Mouse (Mus musculus): ENCODE data around the gene Man2a1.

Man2a1 gene

DNA sequence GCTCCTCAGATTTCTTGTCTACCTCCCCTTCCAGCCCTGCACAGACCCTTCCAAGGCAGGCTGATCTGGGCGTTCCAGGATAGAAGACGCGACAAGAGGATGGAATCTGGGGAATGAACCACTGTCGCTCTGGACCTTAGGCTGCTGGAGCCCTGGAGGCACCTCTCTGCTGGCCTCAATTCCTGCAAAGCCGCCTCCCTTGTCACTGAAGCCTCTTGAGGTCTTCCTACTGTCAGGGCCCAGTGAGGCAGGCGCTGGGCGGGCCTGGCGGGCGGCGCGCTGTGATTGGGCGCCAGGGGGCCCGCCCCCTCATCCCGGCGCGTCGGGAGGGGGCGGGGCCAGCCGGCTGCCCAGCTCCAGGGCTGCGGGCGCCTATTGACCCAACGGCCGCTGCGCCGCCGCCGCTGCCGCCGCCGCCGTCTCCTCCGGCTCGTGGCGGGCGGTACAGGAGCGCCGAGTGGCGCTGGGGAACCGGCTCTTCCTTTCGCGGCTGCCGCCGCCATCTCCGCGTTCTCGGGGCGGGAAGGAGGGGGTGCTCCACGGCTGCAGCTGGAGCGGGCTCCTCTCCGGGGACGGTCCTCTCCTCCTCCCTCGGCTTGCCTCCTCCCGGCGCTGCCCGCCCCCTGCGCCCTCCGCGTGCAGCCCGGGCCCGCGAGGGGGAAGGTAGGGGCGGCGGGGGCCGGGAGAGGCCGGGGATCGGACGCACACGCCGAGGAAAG, at the start of gene Man2a1:
Man2a1 (plus strand) TSS at position 365 of the 719 bp plus-strand sequence.
- in situ Hi-C loops (cut with MboI): loop anchor here (10.0 kb wide), 1 partner anchor 154 kb away; no protein-coding TSS in a partner anchor

DNA sequence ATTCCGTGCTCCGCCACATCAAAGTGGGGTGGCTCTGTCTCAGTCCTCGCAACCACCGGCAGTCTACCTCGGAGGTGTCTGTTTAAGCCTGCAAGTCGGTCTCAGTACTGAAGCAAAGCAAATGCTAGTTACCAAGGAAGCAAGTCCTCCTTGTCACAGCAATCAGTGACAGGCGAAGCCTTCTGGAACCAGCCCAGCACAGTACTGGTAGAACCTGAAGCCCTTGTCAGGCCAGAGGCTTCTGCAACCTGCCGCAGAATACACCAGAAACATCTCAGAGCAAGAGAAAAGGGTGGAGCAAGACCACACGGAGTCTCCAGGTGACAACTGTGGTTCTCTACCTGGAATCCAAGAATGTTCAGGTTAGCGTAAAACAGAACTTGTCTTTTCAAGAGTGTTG, 47.2 kb upstream of the Man2a1 start:
- in situ Hi-C loops (cut with MboI): no loop called here

- in situ Hi-C loops (cut with MboI): no loop called here
These were observed 45.6 kb upstream of the Man2a1 start for GRCm38 (mm10) chr17:64554901-64555300.

GRCm38 (mm10) chr17:64556661-64557445, 43.7 kb upstream of the Man2a1 start:
- in situ Hi-C loops (cut with MboI): no loop called here

DNA sequence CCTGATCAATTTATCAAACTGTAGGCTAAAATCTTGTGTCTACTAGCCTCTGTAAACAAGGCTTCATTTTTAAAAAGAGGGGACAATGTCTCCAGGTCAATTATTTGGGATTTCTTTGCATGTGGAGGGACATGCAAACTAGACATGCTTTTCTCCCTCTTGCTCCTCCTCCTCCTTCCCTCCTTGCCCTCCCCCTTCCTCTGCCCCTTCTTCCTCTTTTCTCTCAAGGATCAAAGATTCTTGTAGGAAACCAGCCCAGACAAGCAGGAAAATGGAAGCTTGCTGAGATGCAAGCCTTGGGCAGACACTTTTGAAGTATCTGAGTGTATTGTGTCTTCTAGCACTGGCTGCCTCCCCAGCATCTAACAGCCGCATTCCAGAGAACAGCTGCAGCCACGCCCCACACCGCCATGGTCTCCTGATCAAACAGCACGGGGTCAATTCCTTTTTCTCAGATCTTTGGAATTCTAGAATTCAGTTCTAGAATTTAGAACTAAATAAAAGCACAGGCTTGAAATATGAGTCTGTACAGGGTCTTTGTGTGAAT, 41.5 kb upstream of the Man2a1 start:
- in situ Hi-C loops (cut with MboI): no loop called here

GRCm38 (mm10) chr17:64566435-64566834, 34.1 kb upstream of the Man2a1 start:
- in situ Hi-C loops (cut with MboI): no loop called here

- in situ Hi-C loops (cut with MboI): no loop called here
These were observed 33.0 kb upstream of the Man2a1 start for GRCm38 (mm10) chr17:64567546-64567945.

DNA sequence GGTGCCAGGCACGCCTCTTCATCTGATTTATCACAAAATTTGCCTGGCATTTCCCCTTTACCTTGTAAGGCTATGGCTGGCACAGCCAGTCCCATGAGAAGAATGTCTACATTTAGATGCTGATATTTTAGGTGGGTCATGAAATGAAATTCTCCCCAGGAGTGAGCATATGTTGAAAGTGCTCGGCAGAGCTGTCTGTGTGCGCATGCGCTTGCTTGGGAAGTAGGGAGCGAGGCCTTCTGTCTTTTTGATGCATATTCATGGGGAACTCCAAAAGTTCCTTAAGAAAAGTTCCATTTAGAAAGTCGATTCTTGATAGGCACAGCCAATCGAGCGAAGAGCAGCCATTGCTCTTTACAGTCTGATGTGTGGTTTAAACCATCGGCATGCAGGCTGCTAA, 26.6 kb upstream of the Man2a1 start:
- in situ Hi-C loops (cut with MboI): no loop called here

GRCm38 (mm10) chr17:64575240-64575639, 25.3 kb upstream of the Man2a1 start:
- in situ Hi-C loops (cut with MboI): loop anchor here (25.0 kb wide), 1 partner anchor 238 kb away; the partner anchor contains the start of gene Pja2

DNA sequence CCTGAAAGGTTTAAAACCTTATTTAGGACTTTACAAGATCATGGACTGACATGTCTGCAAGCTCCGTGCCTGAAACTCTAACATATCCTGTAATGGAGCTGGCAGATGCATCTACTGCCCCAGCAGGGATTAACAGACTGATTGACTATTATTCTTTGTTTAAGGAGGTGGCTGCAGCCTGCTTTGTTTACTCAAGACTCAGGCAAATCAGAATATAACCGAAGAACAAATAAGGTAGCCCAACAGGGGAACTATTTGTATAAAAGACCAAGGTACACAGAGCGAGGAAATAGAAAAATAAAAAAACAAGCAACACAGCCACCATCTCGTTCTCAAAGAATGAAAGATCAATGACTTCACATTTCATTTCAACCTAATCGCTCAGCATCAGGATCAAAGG, 23.1 kb upstream of the Man2a1 start:
- in situ Hi-C loops (cut with MboI): loop anchor here (25.0 kb wide), 1 partner anchor 240 kb away; the partner anchor contains the start of gene Pja2

DNA sequence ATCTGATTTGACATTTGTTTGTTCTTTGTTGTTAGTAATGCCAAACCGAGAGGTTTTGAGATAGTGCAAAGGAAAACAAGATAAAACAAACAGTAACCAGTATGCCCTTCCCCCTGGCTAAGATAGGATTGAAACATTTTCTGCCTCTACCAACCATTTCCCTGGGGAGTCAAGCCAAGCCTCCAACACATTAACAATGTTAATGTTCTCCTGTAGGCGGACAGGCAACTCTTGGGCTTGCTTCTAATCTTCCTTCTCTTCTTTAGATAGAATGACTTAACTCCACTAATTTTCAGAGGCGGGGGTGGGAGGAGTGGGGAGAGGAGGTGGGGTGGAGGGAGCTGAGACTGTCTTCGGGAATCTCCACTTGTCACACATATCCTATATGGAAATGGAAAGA, 22.2 kb upstream of the Man2a1 start:
- in situ Hi-C loops (cut with MboI): loop anchor here (25.0 kb wide), 1 partner anchor 241 kb away; the partner anchor contains the start of gene Pja2

DNA sequence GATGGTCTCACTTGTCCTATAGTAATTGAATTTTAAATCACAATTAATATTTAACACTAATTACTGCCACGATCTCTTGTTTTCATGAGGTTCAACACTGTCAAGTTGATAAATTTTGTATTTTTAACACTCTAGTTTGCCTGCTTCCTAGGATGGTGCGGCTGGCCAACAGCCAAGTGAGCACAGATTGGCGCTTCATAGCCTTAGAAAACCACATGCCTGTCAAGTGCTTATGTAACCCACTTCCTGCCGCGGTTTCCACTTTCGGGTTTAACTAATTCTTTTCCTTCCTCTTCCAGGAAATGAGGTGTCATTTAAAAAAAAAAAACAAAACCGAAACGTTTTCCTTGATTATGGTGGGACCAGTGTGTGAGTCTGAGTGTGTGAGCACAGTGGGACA, 20.8 kb upstream of the Man2a1 start:
- in situ Hi-C loops (cut with MboI): loop anchor here (25.0 kb wide), 1 partner anchor 242 kb away; the partner anchor contains the start of gene Pja2

DNA sequence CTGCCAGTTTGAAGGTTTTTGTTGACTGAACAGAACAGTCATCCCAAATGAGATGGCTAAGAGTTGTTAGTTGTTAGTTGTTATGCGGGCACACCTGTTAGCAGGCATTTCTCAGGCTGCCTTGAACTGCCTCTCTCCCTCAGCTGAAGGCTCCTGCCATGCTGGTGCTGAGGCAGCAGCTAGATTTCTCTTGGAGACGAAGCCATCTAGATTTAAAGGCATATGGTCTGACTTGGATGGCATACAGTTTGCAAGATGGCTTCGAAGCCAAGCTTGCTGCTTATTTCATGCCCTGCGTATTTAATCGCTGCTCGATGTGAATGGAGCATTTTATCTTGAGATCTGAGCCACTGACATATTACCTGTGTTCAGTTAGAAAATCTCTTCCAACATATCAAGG, 19.4 kb upstream of the Man2a1 start:
- in situ Hi-C loops (cut with MboI): loop anchor here (25.0 kb wide), 1 partner anchor 244 kb away; the partner anchor contains the start of gene Pja2

- in situ Hi-C loops (cut with MboI): loop anchor here (25.0 kb wide), 1 partner anchor 245 kb away; the partner anchor contains the start of gene Pja2
These were observed 18.6 kb upstream of the Man2a1 start for GRCm38 (mm10) chr17:64581962-64582361.

DNA sequence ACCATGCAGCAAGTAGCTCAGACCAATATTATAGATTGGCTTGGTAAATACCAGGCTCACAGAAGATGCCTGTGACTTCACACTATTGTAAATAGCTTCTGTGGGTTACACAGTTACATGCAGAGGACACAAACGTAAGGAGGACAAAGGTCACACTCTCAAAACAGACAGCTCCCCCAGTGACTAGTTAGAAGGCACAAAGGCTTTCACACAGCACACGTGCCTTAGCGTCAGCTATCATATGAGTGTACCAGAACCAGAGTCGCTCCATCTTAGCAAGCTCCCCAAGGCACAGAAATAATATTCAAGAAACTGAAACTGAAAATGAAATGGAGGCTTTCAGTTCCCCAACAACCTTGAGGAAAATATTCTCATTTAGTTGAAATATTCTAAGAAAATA, 10.1 kb upstream of the Man2a1 start:
- in situ Hi-C loops (cut with MboI): loop anchor here (25.0 kb wide), 1 partner anchor 253 kb away; the partner anchor contains the start of gene Pja2

GRCm38 (mm10) chr17:64591366-64591765, 9.2 kb upstream of the Man2a1 start:
- in situ Hi-C loops (cut with MboI): loop anchor here (25.0 kb wide), 1 partner anchor 254 kb away; the partner anchor contains the start of gene Pja2

- in situ Hi-C loops (cut with MboI): loop anchor here (25.0 kb wide), 1 partner anchor 255 kb away; the partner anchor contains the start of gene Pja2
These were observed 8.2 kb upstream of the Man2a1 start for GRCm38 (mm10) chr17:64592355-64592754.

GRCm38 (mm10) chr17:64592788-64593187, 7.7 kb upstream of the Man2a1 start:
- in situ Hi-C loops (cut with MboI): loop anchor here (25.0 kb wide), 1 partner anchor 255 kb away; the partner anchor contains the start of gene Pja2

- in situ Hi-C loops (cut with MboI): loop anchor here (25.0 kb wide), 1 partner anchor 260 kb away; the partner anchor contains the start of gene Pja2
These were observed 2.8 kb upstream of the Man2a1 start for GRCm38 (mm10) chr17:64597770-64598169.

GRCm38 (mm10) chr17:64599916-64600315, 620 bp upstream of the Man2a1 start:
- in situ Hi-C loops (cut with MboI): loop anchor here (10.0 to 25.0 kb wide), 2 partner anchors 155 to 263 kb away; partner anchors contain the start of gene Pja2

DNA sequence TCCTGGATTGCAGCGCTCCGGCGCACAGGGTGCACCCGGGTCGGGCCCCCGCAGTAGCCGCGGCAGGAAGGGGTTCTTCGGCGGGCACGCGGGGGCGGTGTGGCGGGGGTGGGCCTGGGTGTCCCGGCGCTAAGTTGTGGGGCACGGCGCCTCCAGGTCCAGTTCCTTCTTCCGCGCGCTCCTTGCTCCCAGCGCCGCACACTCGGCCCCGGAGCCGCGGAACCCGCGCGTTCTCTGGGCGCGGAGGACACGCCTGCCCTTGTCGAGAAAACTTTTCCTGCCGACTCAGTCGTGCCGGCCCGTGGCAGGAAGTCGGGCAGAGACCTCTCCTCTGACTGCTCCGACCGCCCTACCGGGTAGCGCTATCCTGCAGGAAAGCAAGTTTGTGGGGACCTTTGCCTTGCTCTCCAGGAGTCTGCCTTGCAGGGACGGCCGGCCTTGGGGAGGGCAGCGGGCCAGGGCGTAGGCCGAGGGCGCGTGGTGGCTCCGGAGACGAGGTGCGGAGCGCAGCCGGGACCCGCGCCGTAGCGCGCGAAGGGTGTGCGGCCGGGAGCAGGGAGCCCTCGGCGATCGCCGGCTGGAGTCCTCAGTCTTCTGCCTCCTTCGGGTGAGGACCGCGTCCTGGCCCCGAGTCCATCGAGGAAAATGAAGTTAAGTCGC, 685 bp downstream of the Man2a1 start:
- in situ Hi-C loops (cut with MboI): loop anchor here (10.0 kb wide), 1 partner anchor 154 kb away; no protein-coding TSS in a partner anchor
